Mouse (Mus musculus) limb, embryonic 13.5 days (tissue): Measurements from ENCODE around the gene Gins3. TPM values are rescaled to one million over a fixed set of nuclear protein-coding genes. Genes with fewer than 3 reads are reported as not detected.
A peak's percentile ranks its signal among the peaks of the same experiment; 100 is the strongest.

Source experiments
- ATAC-seq: fragments of 200-750 bp; cut with Nextera tagmentation; 2 replicates; pipeline ENCODE4 v1.8.0; 2017; ENCODE audit warnings: low read depth, moderate number of reproducible peaks, moderate TSS enrichment; ENCODE audit not compliant: low FRiP score
- H3K27ac ChIP-seq: fragments of 300-500 bp; sonication (generic); 2 replicates; pipeline ENCODE4 v1.5.1; 2015; ENCODE audit warnings: inconsistent platforms, mild to moderate bottlenecking, moderate library complexity
- H3K27me3 ChIP-seq: fragments of 300-500 bp; sonication (generic); 2 replicates; pipeline ENCODE4 v1.6.1; 2015; ENCODE audit warnings: mild to moderate bottlenecking, inconsistent platforms
- H3K36me3 ChIP-seq: fragments of 300-500 bp; sonication (generic); 2 replicates; pipeline ENCODE4 v1.6.1; 2015; ENCODE audit warnings: inconsistent platforms, mild to moderate bottlenecking, moderate library complexity
- H3K4me1 ChIP-seq: fragments of 300-500 bp; sonication (generic); 2 replicates; pipeline ENCODE4 v1.6.1; 2015; ENCODE audit warnings: inconsistent platforms
- H3K4me2 ChIP-seq: fragments of 300-500 bp; sonication (generic); replicated peaks from 2 replicates; pipeline ENCODE4 v1.6.1; 2015; ENCODE audit warnings: inconsistent platforms, mild to moderate bottlenecking, moderate library complexity
- H3K4me3 ChIP-seq: fragments of 300-500 bp; sonication (generic); 2 replicates; pipeline ENCODE4 v1.5.1; 2015; ENCODE audit warnings: moderate library complexity, mild to moderate bottlenecking, inconsistent platforms
- H3K9ac ChIP-seq: fragments of 300-500 bp; sonication (generic); 2 replicates; pipeline ENCODE4 v1.6.1; 2015; ENCODE audit warnings: mild to moderate bottlenecking, inconsistent platforms
- H3K9me3 ChIP-seq: fragments of 300-500 bp; sonication (generic); 2 replicates; pipeline ENCODE4 v1.6.1; 2016; ENCODE audit warnings: inconsistent platforms
- WGBS: fragments of 180-500 bp; shearing (Covaris S2); methylation state at CpG from one replicate; pipeline ENCODE4 v1.1.7; 2015; 5-methylcytosine and 5-hydroxymethylcytosine counted together
- polyA plus RNA-seq: library from polyadenylated mRNA; unstranded; fragments of >200 nt; fragmentation: Nextera tagmentation; extraction: Ambion mirVana; gene quantifications from 2 replicates; pipeline ENCODE4 v1.2.1, GENCODE M21; 2015

Gins3 gene
- polyA plus RNA-seq: 24.9 and 28.0 TPM in 2 replicates

- peaks cover 4% of the 10 kb centered on the region; the same call in 1 of the 2 replicates for H3K36me3 ChIP-seq
- peak within 1 kb of the TSS; percentile 83 for H3K4me3 ChIP-seq
- no peak within 1 kb of the TSS for H3K27ac ChIP-seq
- WGBS: under 1% methylated on average over 52 of the region's 52 CpGs
- peaks cover 9% of the 10 kb centered on the region for H3K4me1 ChIP-seq
- peak; percentile 94 for ATAC-seq
- peak within 1 kb of the TSS; percentile 84 for H3K4me2 ChIP-seq
- peak within 1 kb of the TSS; percentile 80 for H3K9ac ChIP-seq
- no peaks in the 10 kb centered on the region for H3K9me3 ChIP-seq
- peaks cover 6% of the 10 kb centered on the region; the same call in 1 of the 2 replicates for H3K27me3 ChIP-seq
Observed at GRCm38 (mm10) chr8:95633262-95634062, at the start of gene Gins3. Gins3 (plus strand) TSS chr8:95633453.

- 85% methylated on average over 1 of the region's 1 CpGs for WGBS
Observed at GRCm38 (mm10) chr8:95587339-95587738, 45.9 kb upstream of the Gins3 start.

GRCm38 (mm10) chr8:95589282-95589681 lies 44.0 kb upstream of the Gins3 start:
- Histone ChIP-seq H3K4me1 (no peaks in the 10 kb centered on the region), H3K9ac (no peak overlapping the region), H3K9me3 (no peaks in the 10 kb centered on the region; the same call in 1 of the 2 replicates), H3K27ac (no peak overlapping the region), H3K36me3 (no peaks in the 10 kb centered on the region), H3K27me3 (no peaks in the 10 kb centered on the region), H3K4me2 (no peak overlapping the region), H3K4me3 (no peak overlapping the region)
- ATAC-seq: no peak
- WGBS: 59% methylated on average over 10 of the region's 10 CpGs

More at GRCm38 (mm10) chr8:95587339-95587738, 45.9 kb upstream of the Gins3 start:
- H3K9ac ChIP-seq: no peak overlapping the region
- H3K9me3 ChIP-seq: no peaks in the 10 kb centered on the region; the same call in 1 of the 2 replicates
- H3K4me1 ChIP-seq: no peaks in the 10 kb centered on the region
- no peaks in the 10 kb centered on the region for H3K36me3 ChIP-seq
- no peak overlapping the region for H3K4me3 ChIP-seq
- no peaks in the 10 kb centered on the region for H3K27me3 ChIP-seq
- H3K27ac ChIP-seq: no peak overlapping the region
- no peak for ATAC-seq
- H3K4me2 ChIP-seq: no peak overlapping the region

- Histone ChIP-seq H3K36me3 (no peaks in the 10 kb centered on the region), H3K27ac (no peak overlapping the region), H3K9ac (no peak overlapping the region), H3K4me3 (no peak overlapping the region), H3K4me2 (no peak overlapping the region), H3K27me3 (no peaks in the 10 kb centered on the region), H3K9me3 (no peaks in the 10 kb centered on the region; the same call in 1 of the 2 replicates), H3K4me1 (no peaks in the 10 kb centered on the region)
- ATAC-seq: no peak
- WGBS: 78% methylated on average over 4 of the region's 4 CpGs
Observed at GRCm38 (mm10) chr8:95590539-95590938, 42.7 kb upstream of the Gins3 start.

- Histone ChIP-seq H3K4me3 (no peak overlapping the region), H3K4me1 (no peaks in the 10 kb centered on the region), H3K9me3 (no peaks in the 10 kb centered on the region), H3K4me2 (no peak overlapping the region), H3K36me3 (no peaks in the 10 kb centered on the region), H3K27ac (no peak overlapping the region), H3K9ac (no peak overlapping the region), H3K27me3 (no peaks in the 10 kb centered on the region)
- no peak for ATAC-seq
- 82% methylated on average over 12 of the region's 12 CpGs for WGBS
Observed at GRCm38 (mm10) chr8:95592131-95592780, 41.0 kb upstream of the Gins3 start.

- no peaks in the 10 kb centered on the region for H3K36me3 ChIP-seq
- WGBS: 83% methylated on average over 7 of the region's 7 CpGs
- H3K9ac ChIP-seq: no peak overlapping the region
- H3K9me3 ChIP-seq: no peaks in the 10 kb centered on the region
- H3K27me3 ChIP-seq: no peaks in the 10 kb centered on the region
- H3K4me1 ChIP-seq: no peaks in the 10 kb centered on the region
- ATAC-seq: no peak
- no peak overlapping the region for H3K4me2 ChIP-seq
- H3K27ac ChIP-seq: no peak overlapping the region
- H3K4me3 ChIP-seq: no peak overlapping the region
Observed at GRCm38 (mm10) chr8:95593439-95594393, 39.5 kb upstream of the Gins3 start.

GRCm38 (mm10) chr8:95595131-95595530 lies 38.1 kb upstream of the Gins3 start:
- Histone ChIP-seq H3K4me3 (no peak overlapping the region), H3K36me3 (no peaks in the 10 kb centered on the region), H3K9ac (no peak overlapping the region), H3K4me1 (no peaks in the 10 kb centered on the region), H3K4me2 (no peak overlapping the region), H3K9me3 (no peaks in the 10 kb centered on the region), H3K27me3 (no peaks in the 10 kb centered on the region), H3K27ac (no peak overlapping the region)
- ATAC-seq: no peak
- WGBS: 80% methylated on average over 14 of the region's 14 CpGs

- WGBS: 54% methylated on average over 4 of the region's 4 CpGs
- H3K4me3 ChIP-seq: no peak overlapping the region
- peak; percentile 59 for ATAC-seq
Observed at GRCm38 (mm10) chr8:95596841-95597241, 36.4 kb upstream of the Gins3 start.

GRCm38 (mm10) chr8:95599861-95600260 lies 33.4 kb upstream of the Gins3 start:
- Histone ChIP-seq H3K36me3 (no peaks in the 10 kb centered on the region), H3K9me3 (no peaks in the 10 kb centered on the region), H3K27ac (no peak overlapping the region), H3K4me3 (no peak overlapping the region), H3K9ac (no peak overlapping the region), H3K4me1 (no peaks in the 10 kb centered on the region), H3K4me2 (peak overlapping the region; percentile 28; the same call in 1 of the 2 replicates), H3K27me3 (no peaks in the 10 kb centered on the region)
- 9% methylated on average over 11 of the region's 11 CpGs for WGBS
- ATAC-seq: no peak

More at GRCm38 (mm10) chr8:95596841-95597241, 36.4 kb upstream of the Gins3 start:
- Histone ChIP-seq H3K27ac (no peak overlapping the region), H3K4me2 (no peak overlapping the region), H3K27me3 (no peaks in the 10 kb centered on the region), H3K9me3 (no peaks in the 10 kb centered on the region), H3K4me1 (no peaks in the 10 kb centered on the region), H3K9ac (no peak overlapping the region), H3K36me3 (no peaks in the 10 kb centered on the region)

GRCm38 (mm10) chr8:95601306-95601705 lies 31.9 kb upstream of the Gins3 start:
- 72% methylated on average over 15 of the region's 15 CpGs for WGBS
- Histone ChIP-seq H3K9me3 (no peaks in the 10 kb centered on the region), H3K27ac (no peak overlapping the region), H3K4me3 (no peak overlapping the region), H3K27me3 (no peaks in the 10 kb centered on the region), H3K4me1 (no peaks in the 10 kb centered on the region), H3K4me2 (no peak overlapping the region), H3K36me3 (no peaks in the 10 kb centered on the region), H3K9ac (no peak overlapping the region)
- no peak for ATAC-seq

GRCm38 (mm10) chr8:95602168-95602567 lies 31.1 kb upstream of the Gins3 start:
- Histone ChIP-seq H3K4me1 (no peaks in the 10 kb centered on the region), H3K36me3 (no peaks in the 10 kb centered on the region), H3K27ac (no peak overlapping the region), H3K4me2 (no peak overlapping the region), H3K9ac (no peak overlapping the region), H3K9me3 (no peaks in the 10 kb centered on the region), H3K4me3 (no peak overlapping the region), H3K27me3 (no peaks in the 10 kb centered on the region)
- WGBS: 68% methylated on average over 2 of the region's 2 CpGs
- ATAC-seq: no peak
